Mouse (Mus musculus): ENCODE measurements at regions not wholly inside any gene's neighbourhood (a gene's known extent, or its start where the extent isn't known, plus 50 kb on each side); places are given as distances from the start of the nearest gene placed in this dataset.

DNA sequence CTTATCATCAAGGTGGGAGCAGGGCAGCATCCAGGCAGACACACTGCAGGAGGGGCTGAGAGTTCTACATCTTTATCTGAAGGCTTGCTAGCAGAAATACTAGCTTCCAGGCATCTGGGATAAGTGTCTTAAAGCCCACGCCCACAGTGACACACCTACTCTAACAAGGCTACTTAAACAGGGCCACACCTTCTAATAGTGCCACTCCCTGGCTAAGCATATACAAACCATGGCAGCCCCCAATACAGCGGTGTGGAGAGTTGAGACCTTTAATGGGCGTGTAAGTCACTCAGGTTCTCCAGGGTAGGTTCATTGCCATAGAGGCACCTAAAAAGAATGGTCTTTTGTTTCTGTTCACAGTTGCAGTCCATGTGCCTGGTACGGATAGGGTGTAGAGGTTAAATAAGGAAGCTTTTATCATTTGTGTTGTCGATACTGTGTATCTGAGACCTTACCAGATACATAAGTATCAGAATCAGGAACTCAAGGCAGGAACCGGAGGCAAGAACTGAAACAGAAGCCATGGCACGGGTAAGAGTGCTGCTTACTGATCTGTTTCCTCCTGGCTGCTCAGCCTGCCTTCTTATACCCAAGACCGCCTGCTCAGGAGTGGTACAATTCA lies 69.0 kb upstream of the Atrnl1 start:
- DNase-seq (ENCODE audit: low spot score in 2 of 2), result no peak

DNA sequence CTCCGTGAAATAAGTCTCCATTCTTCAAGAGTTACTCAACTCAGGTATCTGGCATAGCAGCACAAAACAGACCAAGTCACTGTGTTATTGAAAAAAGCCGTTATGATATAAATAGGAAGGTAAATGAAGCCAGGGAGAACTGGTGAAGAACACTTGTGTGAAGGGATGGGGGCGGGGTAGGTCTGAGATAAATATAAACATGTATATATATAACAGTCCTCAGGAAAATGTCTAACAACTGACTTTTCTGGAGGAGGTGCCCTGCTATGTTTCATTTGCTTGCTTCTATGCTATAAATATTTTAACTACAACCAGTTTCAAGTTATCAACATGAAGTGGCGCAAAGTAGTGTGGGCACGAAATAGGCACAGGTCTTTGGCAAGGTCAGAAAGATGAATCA lies 68.3 kb upstream of the Atrnl1 start:
- DNase-seq (ENCODE audit: low spot score in 2 of 2), result no peak

DNA sequence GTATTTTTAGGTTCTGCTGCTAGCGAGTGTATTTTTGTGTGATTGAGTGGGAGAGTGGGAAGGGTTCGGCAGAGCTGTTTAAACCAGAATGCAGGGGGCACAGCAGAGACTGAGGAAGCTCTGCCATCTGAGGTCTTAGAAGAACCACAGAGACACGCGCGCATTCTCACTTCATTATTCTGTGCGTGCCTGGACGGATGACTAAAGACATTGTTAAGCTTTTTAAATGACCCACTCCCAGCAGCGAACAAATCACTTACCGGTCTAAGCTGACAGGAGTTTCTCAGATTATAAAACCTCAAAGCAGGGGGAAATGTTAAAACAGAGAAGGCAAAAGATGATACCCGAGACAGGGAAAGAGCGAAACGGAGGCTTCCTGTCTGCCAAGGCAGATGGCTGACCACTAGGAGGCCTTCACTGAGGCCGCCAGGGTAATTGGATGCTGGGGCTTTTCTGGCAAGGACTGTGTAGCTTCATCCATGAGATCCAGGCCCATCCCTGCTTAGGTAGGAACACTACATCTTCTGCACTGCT lies 67.1 kb upstream of the Atrnl1 start:
- DNase-seq (ENCODE audit: low spot score in 2 of 2), result peak; percentile 50 to 61

DNA sequence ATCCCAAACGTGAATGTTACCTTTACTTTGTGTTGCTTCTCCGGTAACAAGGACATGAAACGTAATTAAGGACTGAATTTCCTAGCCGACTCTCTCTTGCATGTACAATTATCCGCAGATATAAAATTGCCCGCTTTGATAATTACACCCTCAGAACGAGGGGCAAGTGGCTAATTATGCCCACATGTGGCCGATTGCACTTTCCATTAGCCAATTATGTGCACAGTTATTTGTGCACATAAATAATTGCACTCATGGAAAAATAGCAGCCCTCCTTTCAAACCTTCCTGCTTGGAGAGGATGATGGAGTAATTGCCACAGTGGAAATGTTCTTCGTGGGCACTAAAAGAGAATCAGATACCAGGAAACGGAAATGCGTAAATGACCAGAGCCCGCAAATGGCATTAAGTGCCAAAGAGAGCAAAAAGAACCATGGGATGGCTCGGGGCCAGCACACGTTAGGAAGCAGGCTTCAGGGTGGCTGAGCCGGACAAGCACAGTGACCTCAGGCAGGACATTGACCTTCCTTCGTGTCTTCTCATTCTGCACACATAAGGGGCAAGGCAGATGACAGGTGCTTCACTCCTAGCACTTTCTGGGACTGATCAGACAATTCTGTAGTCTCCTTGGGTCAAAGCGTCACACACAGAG lies 66.5 kb upstream of the Atrnl1 start:
- no peak for DNase-seq (ENCODE audit: low spot score in 2 of 2)

DNA sequence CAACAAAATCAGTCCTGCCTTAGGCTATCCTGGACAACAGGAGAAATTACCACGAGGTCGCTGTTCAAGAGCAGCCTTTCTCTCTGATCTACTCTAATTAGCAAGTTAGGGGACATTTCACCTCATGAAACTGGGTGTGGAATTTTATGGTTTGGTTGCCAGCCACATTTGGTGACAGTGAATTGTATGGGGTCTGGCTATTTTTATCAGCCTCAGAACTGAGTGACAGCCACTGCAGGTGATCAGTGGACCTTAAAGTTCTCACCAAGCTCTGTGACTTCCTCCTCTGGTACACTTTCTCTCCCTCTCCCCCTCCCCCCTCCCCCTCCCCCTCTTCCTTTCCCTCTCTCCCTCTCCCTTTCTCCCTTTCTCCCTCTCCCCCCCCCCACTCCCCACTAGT lies 65.8 kb upstream of the Atrnl1 start:
- DNase-seq (ENCODE audit: low spot score in 2 of 2), result no peak

DNA sequence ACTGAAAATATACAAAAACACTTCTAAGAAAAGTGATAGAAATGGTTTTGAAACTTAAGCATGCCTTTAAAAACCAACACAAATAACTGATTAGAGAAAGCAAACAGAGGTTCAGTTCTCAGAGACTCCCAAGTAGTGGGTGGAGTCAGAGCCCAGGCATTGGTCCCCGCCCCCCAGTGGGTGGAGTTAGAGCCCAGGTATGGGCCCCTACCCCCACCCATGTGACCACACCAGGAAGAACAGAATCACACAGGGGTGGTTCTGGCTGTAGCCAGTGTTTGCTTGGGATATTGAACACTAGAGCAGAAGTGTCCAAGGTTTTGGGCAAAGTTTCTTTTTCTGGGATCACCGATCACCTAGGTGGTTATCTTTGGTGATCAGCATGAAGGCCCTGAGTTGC lies 64.8 kb upstream of the Atrnl1 start:
- DNase-seq (ENCODE audit: low spot score in 2 of 2), result no peak

DNA sequence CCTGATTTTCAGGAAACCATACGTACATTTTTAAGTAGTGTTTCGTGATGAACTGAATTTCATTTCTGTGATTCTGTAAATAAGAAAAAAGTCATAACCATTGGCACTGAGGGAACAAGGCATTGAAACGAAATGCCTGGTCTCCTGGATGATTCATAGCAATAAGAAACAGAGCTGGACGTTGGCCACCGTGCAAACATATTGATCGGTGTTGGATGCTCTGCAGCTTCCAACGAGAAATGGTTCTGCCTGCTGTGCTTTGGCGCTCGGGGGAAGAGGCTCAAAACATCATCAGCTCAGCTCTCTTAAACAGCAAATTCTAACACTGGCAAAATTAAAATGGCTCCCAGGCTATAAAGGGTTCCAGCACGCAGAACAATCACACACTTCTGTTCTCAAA lies 64.3 kb upstream of the Atrnl1 start:
- DNase-seq (ENCODE audit: low spot score in 2 of 2), result no peak

DNA sequence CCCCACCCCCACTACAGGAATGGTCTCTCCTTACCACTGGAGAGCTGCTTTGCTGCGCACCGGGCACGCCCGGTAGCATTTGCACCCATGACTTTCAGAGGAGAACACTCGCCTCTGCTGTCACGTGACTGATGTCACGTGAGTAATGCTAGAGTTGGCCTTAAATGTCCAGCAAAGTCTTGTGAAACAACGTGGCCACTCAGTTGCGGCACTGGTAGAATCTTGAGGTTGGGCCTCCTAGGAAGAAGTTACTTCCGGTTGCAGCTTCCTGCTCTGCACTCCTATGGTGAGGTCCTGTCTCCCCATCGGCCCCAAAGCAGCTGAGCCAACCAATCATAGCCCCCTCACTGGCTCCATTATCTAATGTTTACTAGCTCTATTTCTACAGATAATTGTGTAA lies 62.7 kb upstream of the Atrnl1 start:
- DNase-seq (ENCODE audit: low spot score in 2 of 2), result no peak

DNA sequence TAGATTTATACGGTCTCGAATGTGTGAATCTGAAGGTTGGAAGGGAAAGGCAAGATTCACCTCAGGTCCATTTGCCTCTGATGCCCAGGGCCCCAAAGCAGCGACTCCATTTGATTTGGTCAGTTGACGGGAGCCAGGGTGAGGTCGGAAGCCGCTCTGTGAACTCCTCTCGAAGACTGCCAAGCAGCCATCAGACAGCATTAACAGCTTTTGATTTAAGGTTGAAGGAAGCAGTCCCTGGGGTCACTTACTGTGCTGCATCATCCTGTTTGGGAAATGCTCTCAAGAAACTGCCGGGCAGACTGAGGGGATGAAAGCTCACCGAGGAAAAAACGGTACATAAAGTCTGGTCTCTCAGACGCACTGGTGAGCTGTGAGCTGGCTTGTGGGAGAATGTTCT lies 62.2 kb upstream of the Atrnl1 start:
- no peak for DNase-seq (ENCODE audit: low spot score in 2 of 2)

DNA sequence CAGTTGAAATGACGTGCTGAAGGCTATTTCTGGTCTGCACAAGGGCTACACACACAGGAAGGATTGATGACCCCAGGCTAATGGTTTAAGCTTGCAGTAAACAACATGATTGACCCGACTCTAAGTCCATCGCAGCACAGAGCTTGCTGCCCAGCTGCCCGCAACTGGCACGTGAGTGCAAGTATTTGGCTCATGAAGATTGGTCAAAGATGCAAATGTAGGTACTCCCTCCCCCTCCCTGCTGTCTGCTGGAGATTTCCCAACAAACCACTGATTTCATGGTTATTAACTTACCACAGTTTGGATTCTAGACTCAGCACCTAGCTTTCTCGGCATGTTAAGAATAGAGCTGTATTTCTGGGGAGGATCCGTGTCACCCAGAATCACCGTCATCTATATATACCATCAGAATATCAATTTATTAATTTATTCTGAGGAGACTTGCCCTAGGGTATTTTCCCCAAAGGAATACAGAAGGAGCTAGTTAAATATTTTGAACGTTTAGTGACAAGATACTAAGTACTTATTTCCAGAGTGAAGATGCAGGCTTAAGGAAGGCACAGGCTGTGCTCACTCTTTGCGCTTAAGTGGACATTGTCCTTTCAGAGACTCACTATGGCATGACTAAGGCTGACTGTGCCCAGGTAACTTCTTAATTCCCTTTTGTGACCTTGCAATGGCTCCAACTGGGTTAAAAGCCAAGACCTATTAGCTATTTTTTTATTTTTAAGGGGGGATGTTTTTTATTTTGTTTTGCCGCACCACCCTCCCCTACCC lies 57.7 kb upstream of the Atrnl1 start:
- no peak for DNase-seq (ENCODE audit: low spot score in 2 of 2)

DNA sequence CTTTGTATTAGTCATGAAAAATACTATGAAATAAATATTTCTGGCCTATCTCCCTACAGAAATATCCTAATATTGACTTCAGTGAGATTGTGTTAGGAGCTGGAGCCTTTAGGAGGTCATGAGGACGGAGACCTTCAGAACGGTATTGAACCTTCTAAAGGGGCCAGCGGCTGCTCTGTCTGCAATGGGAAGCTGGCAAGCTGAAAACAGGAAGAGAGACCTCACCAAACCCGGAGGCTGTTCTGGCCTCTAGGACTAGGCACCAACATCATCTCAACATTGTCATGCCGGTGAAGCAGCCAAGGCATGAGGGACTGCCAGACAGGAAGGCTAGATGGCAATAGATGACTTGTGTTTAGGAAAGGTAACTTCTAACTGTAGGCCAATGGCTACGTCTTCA lies 56.7 kb upstream of the Atrnl1 start:
- DNase-seq (ENCODE audit: low spot score in 2 of 2), result no peak

DNA sequence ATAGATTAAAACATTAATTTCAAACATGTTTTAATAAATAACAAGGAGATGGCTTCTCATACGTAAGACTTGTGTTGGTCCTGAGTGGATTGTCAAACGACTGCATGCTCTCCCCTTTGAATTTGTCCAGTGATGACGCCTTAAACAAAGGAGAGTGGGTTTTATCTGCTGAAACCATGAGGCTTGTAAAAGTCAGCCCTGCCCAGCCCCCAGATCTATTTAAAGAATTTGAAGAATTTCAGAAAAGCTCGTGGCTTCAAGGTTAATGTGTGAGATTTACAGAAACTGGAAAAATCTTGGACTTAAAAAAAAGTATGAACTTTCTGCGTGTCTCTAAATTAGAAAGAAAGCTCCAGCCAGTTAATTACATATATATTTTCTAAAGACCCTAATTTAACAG lies 55.5 kb upstream of the Atrnl1 start:
- DNase-seq (ENCODE audit: low spot score in 2 of 2), result no peak

DNA sequence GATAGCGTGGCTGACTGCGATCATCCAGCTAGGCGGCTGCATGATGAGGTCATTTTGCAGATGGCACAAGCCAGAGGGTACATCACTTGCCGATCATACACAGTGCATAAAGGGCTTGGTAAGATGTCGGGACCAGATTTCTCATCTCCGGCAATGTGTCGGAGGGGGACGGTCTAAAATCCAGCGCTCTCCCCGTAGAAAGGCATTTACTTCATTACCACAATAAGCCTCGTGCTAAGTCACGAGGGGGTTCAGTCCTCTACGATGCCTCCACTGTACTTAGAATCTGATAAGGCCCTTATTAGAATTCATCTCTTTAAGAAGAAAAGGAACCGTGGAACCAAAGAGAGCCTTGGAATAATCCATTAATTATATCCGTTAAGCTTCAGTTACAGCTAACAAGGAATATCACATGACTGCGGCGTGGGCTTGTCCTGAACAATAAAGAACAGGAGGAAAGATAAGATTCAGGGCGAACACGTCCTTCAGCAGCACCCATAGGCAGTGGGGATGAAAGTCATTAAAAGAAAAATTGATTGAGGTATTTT lies 52.3 kb upstream of the Atrnl1 start:
- DNase-seq (ENCODE audit: low spot score in 2 of 2), result no peak

DNA sequence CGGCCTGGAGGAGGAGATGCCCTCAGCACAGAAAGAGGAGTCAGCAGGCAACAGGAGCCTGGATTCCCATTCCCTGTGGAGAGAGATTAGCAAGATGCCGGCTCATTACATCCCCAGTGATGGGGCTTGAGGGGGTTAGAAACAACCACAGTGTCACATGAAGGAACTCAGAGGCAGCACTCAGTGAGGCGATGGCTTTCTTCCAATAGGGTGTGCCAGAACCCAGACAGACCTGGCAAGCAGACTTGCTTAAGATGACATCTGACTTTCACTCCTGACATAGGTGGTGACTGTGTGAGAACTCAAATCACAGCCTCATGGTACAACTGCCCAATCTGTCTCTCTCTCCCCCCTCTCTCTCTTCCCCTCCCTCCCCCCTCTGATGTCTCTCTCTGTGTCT lies 50.1 kb upstream of the Atrnl1 start:
- no peak for DNase-seq (ENCODE audit: low spot score in 2 of 2)

Measured in frontal cortex, postnatal 10 days (tissue).